Mouse (Mus musculus) heart, postnatal 10 days (tissue): ENCODE data around the gene Ott. TPM values are rescaled to one million over a fixed set of nuclear protein-coding genes. Genes with fewer than 3 reads are reported as not detected.
"Not testable (repeated sequence)": the region's sequence is repeated elsewhere in the genome, so short reads cannot be mapped to it uniquely, and the experiment has no call there.

Experiments used
- DNase-seq, 2 experiments: peaks; one replicate each; pipeline ENCODE4 v3.0.0; 2021
- intact Hi-C: fragments of 180-260 bp; cut with DNase I; formaldehyde crosslinking; loops from one replicate; pipeline ENCODE4 v1.15.1; 2025
- total RNA-seq, 2 experiments: library from RNA; stranded (reverse); gene quantifications; 2 replicates each; pipeline ENCODE4 v1.2.3; 2021

The Ott gene
- total RNA-seq = not detected

GRCm38 (mm10) chrX:149073982-149074381, at the start of gene Ott:
Ott (plus strand) TSS chrX:149074282.
- intact Hi-C loops, DNase-seq: not testable (repeated sequence)

Other genes starting within 250 kb of the Ott start
- gene Luzp4, start 216.6 kb upstream of the Ott start, total RNA-seq = not detected
- gene Gm15093, start 198.1 kb downstream of the Ott start, total RNA-seq = not detected